In genomic region chr11:16080811-16081351, GRCm38 (mm10) we compare ENCODE assay signal across 29 mouse cellular contexts.
A peak's percentile ranks its signal among the peaks of the same experiment; 100 is the strongest.
DNase-seq lines count a peak whose midpoint lies in the region; ATAC-seq and TF ChIP-seq lines count a peak whose summit lies in the region.
"Had no signal": no experiment of that assay in that cellular context is flagged by ENCODE, and none has a peak within 500 bp of the region (broad histone marks: within the 10 kb centered on the region; RNA-seq: fewer than 3 reads in every experiment).

No protein-coding gene starts in this region.

- no peaks in the 10 kb centered on the region for H3K27me3 ChIP-seq in midbrain, embryonic 13.5 days
- H3K27me3 ChIP-seq in midbrain, embryonic 10.5 days (ENCODE audit: low read depth, poor library complexity, severe bottlenecking), result no peaks in the 10 kb centered on the region
- H3K27me3 ChIP-seq: embryonic facial prominence, embryonic 13.5 days; forebrain, embryonic 15.5 days; heart, embryonic 12.5 days; heart, embryonic 15.5 days; hindbrain, embryonic 13.5 days; intestine, embryonic 15.5 days had no signal

- no peak overlapping the region for H3K4me2 ChIP-seq in midbrain, embryonic 13.5 days (replicated peaks)
- H3K4me2 ChIP-seq: embryonic facial prominence, embryonic 13.5 days; forebrain, embryonic 15.5 days; heart, embryonic 12.5 days; heart, embryonic 15.5 days; hindbrain, embryonic 13.5 days; intestine, embryonic 15.5 days had no signal

- 0 out of 2 replicates have a peak, but pooled peaks cover 4% of the 10 kb centered on the region for H3K4me1 ChIP-seq in midbrain, embryonic 13.5 days (replicated peaks)
- 0 out of 2 replicates have a peak, but pooled peaks cover 3% of the 10 kb centered on the region for H3K4me1 ChIP-seq in midbrain, embryonic 10.5 days
- H3K4me1 ChIP-seq: embryonic facial prominence, embryonic 10.5 days; embryonic facial prominence, embryonic 13.5 days; forebrain, embryonic 15.5 days; heart, embryonic 12.5 days; heart, embryonic 15.5 days; hindbrain, embryonic 10.5 days; hindbrain, embryonic 13.5 days; intestine, embryonic 15.5 days had no signal

- no peak for TF ChIP-seq CTCF in brain, embryonic 14.5 days (IDR thresholded peaks at IDR 0.05; ENCODE audit: borderline replicate concordance, extremely low read depth, insufficient read depth, insufficient read length)

- H3K9me3 ChIP-seq in midbrain, embryonic 13.5 days, result no peaks in the 10 kb centered on the region
- H3K9me3 ChIP-seq in midbrain, embryonic 10.5 days (replicated peaks), result no peaks in the 10 kb centered on the region
- H3K9me3 ChIP-seq: embryonic facial prominence, embryonic 10.5 days; embryonic facial prominence, embryonic 13.5 days; forebrain, embryonic 15.5 days; heart, embryonic 15.5 days; hindbrain, embryonic 10.5 days; hindbrain, embryonic 13.5 days; intestine, embryonic 15.5 days had no signal

- H3K9ac ChIP-seq in midbrain, embryonic 13.5 days (replicated peaks), result no peak overlapping the region
- H3K9ac ChIP-seq: embryonic facial prominence, embryonic 13.5 days; forebrain, embryonic 15.5 days; heart, embryonic 12.5 days; heart, embryonic 15.5 days; hindbrain, embryonic 13.5 days; intestine, embryonic 15.5 days had no signal

- WGBS in midbrain, embryonic 13.5 days, result 25% methylated on average over 1 of the region's 1 CpGs
- 73% methylated on average over 1 of the region's 1 CpGs for WGBS in midbrain, embryonic 10.5 days

- H3K4me3 ChIP-seq in midbrain, embryonic 13.5 days (replicated peaks), result no peak overlapping the region
- no peak overlapping the region for H3K4me3 ChIP-seq in midbrain, embryonic 10.5 days
- H3K4me3 ChIP-seq: embryonic facial prominence, embryonic 10.5 days; embryonic facial prominence, embryonic 13.5 days; erythroblast, embryonic 14.5 days; forebrain, embryonic 15.5 days; heart, embryonic 12.5 days; heart, embryonic 15.5 days; hindbrain, embryonic 10.5 days; hindbrain, embryonic 13.5 days; intestine, embryonic 15.5 days had no signal

- ATAC-seq in frontal cortex, adult (ENCODE audit: low TSS enrichment), result peak; percentile 73; the same call in 1 of the 2 replicates
- ATAC-seq in midbrain, embryonic 13.5 days, result peak; percentile 53; the same call in 1 of the 2 replicates
- ATAC-seq: activated CD4-positive, CD25-positive, alpha-beta regulatory T cell, adult 4 months; CD4-positive, CD25-positive, alpha-beta regulatory T cell, adult 4 months; forebrain, embryonic 15.5 days; hindbrain, embryonic 16.5 days; intestine, embryonic 15.5 days had no signal

- no peak overlapping the region for H3K27ac ChIP-seq in midbrain, embryonic 13.5 days
- no peak overlapping the region for H3K27ac ChIP-seq in midbrain, embryonic 10.5 days (replicated peaks)
- H3K27ac ChIP-seq: embryonic facial prominence, embryonic 10.5 days; embryonic facial prominence, embryonic 13.5 days; forebrain, embryonic 15.5 days; heart, embryonic 15.5 days; hindbrain, embryonic 10.5 days; hindbrain, embryonic 13.5 days; intestine, embryonic 15.5 days had no signal

- no peaks in the 10 kb centered on the region for H3K36me3 ChIP-seq in midbrain, embryonic 13.5 days
- H3K36me3 ChIP-seq in midbrain, embryonic 10.5 days, result no peaks in the 10 kb centered on the region
- H3K36me3 ChIP-seq: embryonic facial prominence, embryonic 10.5 days; embryonic facial prominence, embryonic 13.5 days; forebrain, embryonic 15.5 days; heart, embryonic 12.5 days; heart, embryonic 15.5 days; hindbrain, embryonic 10.5 days; hindbrain, embryonic 13.5 days; intestine, embryonic 15.5 days had no signal

- DNase-seq in frontal cortex, postnatal 25 days (ENCODE audit: low spot score in 2 of 2), result no peak
- no peak for DNase-seq in midbrain, embryonic 10.5 days (ENCODE audit: low spot score)
- peak; percentile 11 for DNase-seq in brain, embryonic 14.5 days (ENCODE audit: low read depth)
- DNase-seq in neural tube, embryonic 10.5 days (ENCODE audit: extremely low spot score, low spot score), result no peak
- DNase-seq: adrenal gland, adult 8-10 months; adrenal gland, postnatal 36 days; cerebellum, adult 11-12 months; cerebellum, adult 8-10 months; cerebellum, postnatal 10 days; cerebellum, postnatal 36 days; embryo, embryonic 11 days; gastrocnemius, postnatal 25 days; heart, adult 18-20 months; heart, postnatal 10 days; heart, postnatal 36 days had no signal

- TF ChIP-seq POLR2A in brain, embryonic 14.5 days (IDR thresholded peaks at IDR 0.05; ENCODE audit: borderline replicate concordance, extremely low read depth, insufficient read depth, insufficient read length, poor library complexity, severe bottlenecking), result no peak
